Comparison of ENCODE assay signal across 10 mouse cellular contexts in the genomic region with DNA sequence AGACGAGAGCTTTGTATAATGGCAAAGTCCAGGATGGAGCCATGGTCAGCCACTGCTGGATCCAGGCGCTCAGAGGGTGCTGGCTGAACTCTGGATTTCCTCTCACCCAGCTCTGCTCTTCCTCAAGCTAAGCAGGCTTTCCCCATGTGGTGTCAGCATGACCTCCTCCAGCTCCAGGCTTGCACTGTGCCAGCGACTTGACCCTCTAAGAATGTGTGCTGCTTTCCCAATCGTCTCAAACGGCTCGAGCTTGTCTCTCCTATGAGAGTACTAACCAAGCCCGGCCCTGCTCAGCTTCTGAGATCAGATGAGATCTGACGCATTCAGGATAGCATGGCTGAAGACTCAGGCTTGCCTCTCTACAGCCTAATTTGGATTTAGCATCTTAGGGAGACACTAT.
A peak's percentile ranks its signal among the peaks of the same experiment; 100 is the strongest.
DNase-seq lines count a peak whose midpoint lies in the region; ATAC-seq lines count a peak whose summit lies in the region.
"Had no signal": no experiment of that assay in that cellular context is flagged by ENCODE, and none has a peak within 500 bp of the region (broad histone marks: within the 10 kb centered on the region; RNA-seq: fewer than 3 reads in every experiment).

No protein-coding gene starts in this region.

- H3K4me2 ChIP-seq in hindbrain, embryonic 11.5 days (replicated peaks; ENCODE audit: low read depth, low read length): no peak overlapping the region

- WGBS in hindbrain, embryonic 11.5 days: 75% methylated on average over 8 of the region's 8 CpGs

- no peak overlapping the region for H3K9ac ChIP-seq in hindbrain, embryonic 11.5 days (ENCODE audit: low read depth, low read length)
- H3K9ac ChIP-seq: liver, postnatal 0 days had no signal

- DNase-seq in adrenal gland, adult 8-10 months: peak; percentile 18
- no peak for DNase-seq in adrenal gland, postnatal 25 days
- peak; percentile 3 to 10 for DNase-seq in spleen, postnatal 36 days (ENCODE audit: low spot score in 2 of 2)
- no peak for DNase-seq in spleen, postnatal 14 days (ENCODE audit: low spot score in 2 of 2)
- DNase-seq in lung, postnatal 14 days: peak; percentile 63
- DNase-seq in yolk sac, embryonic 10.5 days (ENCODE audit: low spot score): peak; percentile 47
- no peak for DNase-seq in hindbrain, embryonic 11.5 days (ENCODE audit: low spot score)
- DNase-seq: cerebellum, adult 9-11 months; liver, postnatal 0 days had no signal

- H3K4me1 ChIP-seq in hindbrain, embryonic 11.5 days (replicated peaks; ENCODE audit: control insufficient read depth, insufficient read depth, low read length): no peaks in the 10 kb centered on the region

- ATAC-seq in hindbrain, embryonic 11.5 days (ENCODE audit: low FRiP score): no peak
- ATAC-seq in megakaryocyte, adult 5-6 weeks (ENCODE audit: poor library complexity, severe bottlenecking): no peak
- ATAC-seq: liver, postnatal 0 days had no signal

- H3K27ac ChIP-seq in hindbrain, embryonic 11.5 days (ENCODE audit: low read depth, low read length): no peak overlapping the region

- H3K9me3 ChIP-seq in hindbrain, embryonic 11.5 days (ENCODE audit: control insufficient read depth, low read length): no peaks in the 10 kb centered on the region

- H3K27me3 ChIP-seq in hindbrain, embryonic 11.5 days (ENCODE audit: control insufficient read depth, insufficient read depth, low read length): no peaks in the 10 kb centered on the region

- no peaks in the 10 kb centered on the region for H3K36me3 ChIP-seq in hindbrain, embryonic 11.5 days (ENCODE audit: control insufficient read depth, insufficient read depth, low read length)

- no peak overlapping the region for H3K4me3 ChIP-seq in hindbrain, embryonic 11.5 days (ENCODE audit: low read depth, low read length)

Comparison
In these comparisons a context has a peak if more than half of its experiments do, and no peak if none do; other contexts are left out.
1. DNase-seq: peak in adrenal gland, adult 8-10 months (single experiment), spleen, postnatal 36 days (2 of 2), lung, postnatal 14 days (single experiment) and yolk sac, embryonic 10.5 days (single experiment); none in adrenal gland, postnatal 25 days (single experiment), spleen, postnatal 14 days (0 of 2) and hindbrain, embryonic 11.5 days (single experiment).